Mouse (Mus musculus): ENCODE measurements around the gene Myom1. TPM values are rescaled to one million over a fixed set of nuclear protein-coding genes. Genes with fewer than 3 reads are reported as not detected.

Myom1 gene
- polyA plus RNA-seq, 1 experiment from 2014 or later, result 1.2 TPM

GRCm38 (mm10) chr17:71168846-71169245, 166.4 kb downstream of the Myom1 start:
- H3K36me3 ChIP-seq, result no peaks in the 10 kb centered on the region
- no peak overlapping the region for H3K9ac ChIP-seq (replicated peaks)
- H3K9me3 ChIP-seq, result no peaks in the 10 kb centered on the region
- ATAC-seq, result no peak
- no peak overlapping the region for H3K27ac ChIP-seq
- H3K4me3 ChIP-seq (replicated peaks), result no peak overlapping the region
- no peak overlapping the region for H3K4me2 ChIP-seq (replicated peaks)
- no peaks in the 10 kb centered on the region for H3K27me3 ChIP-seq
- WGBS, result 68% methylated on average over 9 of the region's 9 CpGs
- no peaks in the 10 kb centered on the region for H3K4me1 ChIP-seq (replicated peaks)

GRCm38 (mm10) chr17:71169639-71170038, 167.2 kb downstream of the Myom1 start:
- Histone ChIP-seq H3K4me1 (replicated peaks) (no peaks in the 10 kb centered on the region), H3K4me3 (replicated peaks) (no peak overlapping the region), H3K27me3 (no peaks in the 10 kb centered on the region), H3K9ac (replicated peaks) (no peak overlapping the region), H3K27ac (no peak overlapping the region), H3K4me2 (replicated peaks) (no peak overlapping the region), H3K9me3 (no peaks in the 10 kb centered on the region), H3K36me3 (no peaks in the 10 kb centered on the region)
- ATAC-seq, result no peak
- WGBS, result 83% methylated on average over 1 of the region's 1 CpGs

DNA sequence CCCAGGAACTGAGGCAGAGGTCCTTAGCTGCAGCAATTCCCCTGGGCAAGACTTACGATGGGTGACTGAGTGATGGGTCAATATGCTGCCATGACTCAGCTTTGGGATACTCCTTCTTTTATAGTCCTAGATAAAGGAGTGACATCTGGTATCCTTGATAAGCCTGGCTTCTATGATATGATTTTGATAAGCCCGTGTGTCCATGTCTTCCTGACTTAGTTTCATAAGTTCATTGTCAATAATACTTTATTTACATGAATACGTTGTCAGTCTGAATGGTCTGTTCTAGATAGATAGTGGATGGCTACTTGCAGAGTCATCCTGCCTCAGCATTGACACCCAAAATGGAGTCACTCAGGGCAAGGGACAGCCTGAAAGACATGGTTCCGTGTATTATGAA, 168.7 kb downstream of the Myom1 start:
- H3K9me3 ChIP-seq, result no peaks in the 10 kb centered on the region
- 86% methylated on average over 4 of the region's 4 CpGs for WGBS
- no peak overlapping the region for H3K4me3 ChIP-seq (replicated peaks)
- no peak overlapping the region for H3K27ac ChIP-seq
- H3K36me3 ChIP-seq, result no peaks in the 10 kb centered on the region
- H3K9ac ChIP-seq (replicated peaks), result no peak overlapping the region
- no peak for ATAC-seq
- no peak overlapping the region for H3K4me2 ChIP-seq (replicated peaks)
- H3K27me3 ChIP-seq, result no peaks in the 10 kb centered on the region
- no peaks in the 10 kb centered on the region for H3K4me1 ChIP-seq (replicated peaks)

Other genes starting within 250 kb of the Myom1 start
- 25.0 and 29.6 TPM in 2 replicates for gene Tgif1, start 149.1 kb upstream of the Myom1 start, polyA plus RNA-seq (2015; fragmentation: Nextera tagmentation; extraction: Ambion mirVana)
- gene Myl12a, start 245 bp downstream of the Myom1 start, polyA plus RNA-seq (2015; fragmentation: Nextera tagmentation; extraction: Ambion mirVana), result 141 and 154 TPM in 2 replicates
- gene Lpin2, start 179.9 kb downstream of the Myom1 start, polyA plus RNA-seq (2015; fragmentation: Nextera tagmentation; extraction: Ambion mirVana), result 35.3 and 35.5 TPM in 2 replicates